20 mouse cellular contexts compared by ENCODE assay signal in genomic region chr1:164848616-164849265, GRCm38 (mm10). TPM values are rescaled to one million over a fixed set of nuclear protein-coding genes. Genes with fewer than 3 reads are reported as not detected.
DNase-seq lines count a peak whose midpoint lies in the region; ATAC-seq and TF ChIP-seq lines count a peak whose summit lies in the region.
"Had no signal": no experiment of that assay in that cellular context is flagged by ENCODE, and none has a peak within 500 bp of the region (broad histone marks: within the 10 kb centered on the region; RNA-seq: fewer than 3 reads in every experiment).

No protein-coding gene starts in this region.

- no peaks in the 10 kb centered on the region for H3K4me1 ChIP-seq in forebrain, postnatal 0 days (ENCODE audit: insufficient read depth)
- no peaks in the 10 kb centered on the region for H3K4me1 ChIP-seq in forebrain, embryonic 15.5 days
- H3K4me1 ChIP-seq in lung, postnatal 0 days (ENCODE audit: insufficient read depth, low read depth, low read length): no peaks in the 10 kb centered on the region
- no peaks in the 10 kb centered on the region for H3K4me1 ChIP-seq in midbrain, embryonic 15.5 days
- H3K4me1 ChIP-seq: embryonic facial prominence, embryonic 15.5 days; forebrain, embryonic 12.5 days; heart, embryonic 12.5 days; hindbrain, embryonic 10.5 days; neural tube, embryonic 12.5 days had no signal

- no peak overlapping the region for H3K4me2 ChIP-seq in forebrain, postnatal 0 days (ENCODE audit: low read depth)
- H3K4me2 ChIP-seq in forebrain, embryonic 15.5 days (replicated peaks): no peak overlapping the region
- H3K4me2 ChIP-seq in lung, postnatal 0 days (replicated peaks; ENCODE audit: low read depth, low read length): no peak overlapping the region
- no peak overlapping the region for H3K4me2 ChIP-seq in midbrain, embryonic 15.5 days
- H3K4me2 ChIP-seq: embryonic facial prominence, embryonic 15.5 days; forebrain, embryonic 12.5 days; heart, embryonic 12.5 days; neural tube, embryonic 12.5 days had no signal

- no peaks in the 10 kb centered on the region for H3K27me3 ChIP-seq in forebrain, postnatal 0 days (ENCODE audit: insufficient read depth, low read length)
- H3K27me3 ChIP-seq in forebrain, embryonic 15.5 days: no peaks in the 10 kb centered on the region
- H3K27me3 ChIP-seq in lung, postnatal 0 days (replicated peaks; ENCODE audit: insufficient read depth, low read length): no peaks in the 10 kb centered on the region
- H3K27me3 ChIP-seq in midbrain, embryonic 15.5 days (replicated peaks): no peaks in the 10 kb centered on the region
- H3K27me3 ChIP-seq: embryonic facial prominence, embryonic 15.5 days; forebrain, embryonic 12.5 days; heart, embryonic 12.5 days; neural tube, embryonic 12.5 days had no signal

- TF ChIP-seq EP300 in lung, postnatal 0 days (IDR thresholded peaks at IDR 0.05): no peak

- no peaks in the 10 kb centered on the region for H3K9me3 ChIP-seq in forebrain, postnatal 0 days (ENCODE audit: low read length)
- no peaks in the 10 kb centered on the region for H3K9me3 ChIP-seq in forebrain, embryonic 15.5 days
- no peaks in the 10 kb centered on the region for H3K9me3 ChIP-seq in lung, postnatal 0 days (ENCODE audit: low read length)
- no peaks in the 10 kb centered on the region for H3K9me3 ChIP-seq in midbrain, embryonic 15.5 days
- H3K9me3 ChIP-seq: embryonic facial prominence, embryonic 15.5 days; forebrain, embryonic 12.5 days; hindbrain, embryonic 10.5 days; neural tube, embryonic 12.5 days had no signal

- WGBS in forebrain, postnatal 0 days: 68% methylated on average over 7 of the region's 7 CpGs
- WGBS in forebrain, embryonic 15.5 days: 86% methylated on average over 7 of the region's 7 CpGs
- WGBS in lung, postnatal 0 days: 79% methylated on average over 7 of the region's 7 CpGs
- WGBS in midbrain, embryonic 15.5 days: 84% methylated on average over 7 of the region's 7 CpGs

- no peaks in the 10 kb centered on the region for H3K36me3 ChIP-seq in forebrain, postnatal 0 days (ENCODE audit: insufficient read depth)
- no peaks in the 10 kb centered on the region for H3K36me3 ChIP-seq in forebrain, embryonic 15.5 days
- H3K36me3 ChIP-seq in lung, postnatal 0 days (ENCODE audit: insufficient read depth, low read length): no peaks in the 10 kb centered on the region
- H3K36me3 ChIP-seq in midbrain, embryonic 15.5 days (replicated peaks): no peaks in the 10 kb centered on the region
- H3K36me3 ChIP-seq: embryonic facial prominence, embryonic 15.5 days; forebrain, embryonic 12.5 days; heart, embryonic 12.5 days; hindbrain, embryonic 10.5 days; neural tube, embryonic 12.5 days had no signal

- no peak overlapping the region for H3K4me3 ChIP-seq in forebrain, postnatal 0 days (ENCODE audit: low read depth, low read length)
- no peak overlapping the region for H3K4me3 ChIP-seq in forebrain, embryonic 15.5 days
- no peak overlapping the region for H3K4me3 ChIP-seq in lung, postnatal 0 days (ENCODE audit: low read depth, low read length)
- H3K4me3 ChIP-seq in left cerebral cortex, adult 2 months: no peak overlapping the region
- no peak overlapping the region for H3K4me3 ChIP-seq in midbrain, embryonic 15.5 days
- H3K4me3 ChIP-seq: embryonic facial prominence, embryonic 15.5 days; forebrain, embryonic 12.5 days; heart, embryonic 12.5 days; hindbrain, embryonic 10.5 days; neural tube, embryonic 12.5 days had no signal

- peak; percentile 79 for ATAC-seq in forebrain, postnatal 0 days
- ATAC-seq in forebrain, embryonic 15.5 days (replicated peaks): no peak
- ATAC-seq in lung, postnatal 0 days: no peak
- ATAC-seq in midbrain, embryonic 15.5 days (replicated peaks): no peak
- ATAC-seq: intestine, embryonic 16.5 days; liver, postnatal 0 days; midbrain, embryonic 16.5 days had no signal

- TF ChIP-seq CTCF in forebrain, postnatal 0 days (IDR thresholded peaks at IDR 0.05; ENCODE audit: low read depth): no peak
- TF ChIP-seq CTCF in lung, postnatal 0 days (IDR thresholded peaks at IDR 0.05): no peak
- no peak for TF ChIP-seq CTCF in left cerebral cortex, adult 2 months (IDR thresholded peaks at IDR 0.05)

- H3K9ac ChIP-seq in forebrain, postnatal 0 days: no peak overlapping the region
- no peak overlapping the region for H3K9ac ChIP-seq in forebrain, embryonic 15.5 days (replicated peaks)
- H3K9ac ChIP-seq in lung, postnatal 0 days (replicated peaks; ENCODE audit: low read depth): no peak overlapping the region
- H3K9ac ChIP-seq in midbrain, embryonic 15.5 days: no peak overlapping the region
- H3K9ac ChIP-seq: embryonic facial prominence, embryonic 15.5 days; forebrain, embryonic 12.5 days; heart, embryonic 12.5 days; liver, postnatal 0 days; neural tube, embryonic 12.5 days had no signal

- intact Hi-C loops in left cerebral cortex, adult 2 months (cut with DNase I): loop anchor here (5.0 kb wide), 2 partner anchors 51 to 391 kb away; partner anchors contain the start of genes Atp1b1 and Dpt

- peak; percentile 21 for DNase-seq in forebrain, postnatal 0 days
- peak; percentile 6 for DNase-seq in lung, postnatal 0 days (ENCODE audit: low spot score)
- DNase-seq in lung, postnatal 4 days: no peak
- DNase-seq in left cerebral cortex, adult 2 months (ENCODE audit: extremely low spot score in 1 of 2, low spot score in 2 of 2): peak in 1 of 2 experiments; percentile 20
- DNase-seq in right cerebral cortex, postnatal 36 days (ENCODE audit: low spot score in 2 of 2): peak; percentile 18 to 44
- DNase-seq in embryo, embryonic 10 days (ENCODE audit: low spot score): no peak
- DNase-seq: adrenal gland, adult 8-10 months; cerebellum, postnatal 25 days; gastrocnemius, postnatal 25 days; liver, postnatal 0 days had no signal

- H3K27ac ChIP-seq in forebrain, postnatal 0 days (ENCODE audit: low read depth, low read length): no peak overlapping the region
- H3K27ac ChIP-seq in forebrain, embryonic 15.5 days (replicated peaks): no peak overlapping the region
- H3K27ac ChIP-seq in lung, postnatal 0 days (ENCODE audit: low read length): no peak overlapping the region
- peak overlapping the region; percentile 63 for H3K27ac ChIP-seq in left cerebral cortex, adult 2 months
- H3K27ac ChIP-seq in midbrain, embryonic 15.5 days: no peak overlapping the region
- H3K27ac ChIP-seq: embryonic facial prominence, embryonic 15.5 days; forebrain, embryonic 12.5 days; hindbrain, embryonic 10.5 days; macrophage; neural tube, embryonic 12.5 days had no signal

RNA-seq across cellular contexts. Expression of gene Dpt, which starts 52.3 kb away (rescaled TPM):
- total RNA-seq in forebrain, postnatal 0 days (2014; rRNA removed): not detected in 2 replicates
- polyA plus RNA-seq in forebrain, postnatal 0 days (2015; fragmentation: Nextera tagmentation; extraction: Ambion mirVana): 0.26 and 0.40 TPM in 2 replicates
- polyA plus RNA-seq in forebrain, embryonic 15.5 days (2015; fragmentation: Nextera tagmentation; extraction: Ambion mirVana): not detected in 2 replicates
- 84.8 and 99.3 TPM in 2 replicates for polyA plus RNA-seq in lung, postnatal 0 days (2015; fragmentation: Nextera tagmentation; extraction: Ambion mirVana)
- total RNA-seq in left cerebral cortex, adult 2 months (2021): under 1 TPM in 1 of 2 experiments, not detected in 1; 0.38 TPM
- polyA plus RNA-seq in midbrain, embryonic 15.5 days (2015; fragmentation: Nextera tagmentation; extraction: Ambion mirVana): 0.32 and 0.41 TPM in 2 replicates
- polyA plus RNA-seq: forebrain, embryonic 12.5 days; hindbrain, embryonic 10.5 days; macrophage had no signal

Comparison
In these comparisons a context has a peak if more than half of its experiments do, and no peak if none do; other contexts are left out.
1. DNase-seq: peak in forebrain, postnatal 0 days (single experiment), lung, postnatal 0 days (single experiment) and right cerebral cortex, postnatal 36 days (2 of 2); none in lung, postnatal 4 days (0 of 2) and embryo, embryonic 10 days (single experiment).
2. RNA of gene Dpt, which starts 52.3 kb away (polyA plus RNA-seq): 84.8 to 99.3 TPM in lung, postnatal 0 days; 0.32 to 0.41 TPM in midbrain, embryonic 15.5 days, 0.26 to 0.40 TPM in forebrain, postnatal 0 days and not detected in forebrain, embryonic 15.5 days; every median in the first group is over 10 times any median in the second.